Mouse (Mus musculus): ENCODE results near the gene Cenpl.

The Cenpl gene

DNA sequence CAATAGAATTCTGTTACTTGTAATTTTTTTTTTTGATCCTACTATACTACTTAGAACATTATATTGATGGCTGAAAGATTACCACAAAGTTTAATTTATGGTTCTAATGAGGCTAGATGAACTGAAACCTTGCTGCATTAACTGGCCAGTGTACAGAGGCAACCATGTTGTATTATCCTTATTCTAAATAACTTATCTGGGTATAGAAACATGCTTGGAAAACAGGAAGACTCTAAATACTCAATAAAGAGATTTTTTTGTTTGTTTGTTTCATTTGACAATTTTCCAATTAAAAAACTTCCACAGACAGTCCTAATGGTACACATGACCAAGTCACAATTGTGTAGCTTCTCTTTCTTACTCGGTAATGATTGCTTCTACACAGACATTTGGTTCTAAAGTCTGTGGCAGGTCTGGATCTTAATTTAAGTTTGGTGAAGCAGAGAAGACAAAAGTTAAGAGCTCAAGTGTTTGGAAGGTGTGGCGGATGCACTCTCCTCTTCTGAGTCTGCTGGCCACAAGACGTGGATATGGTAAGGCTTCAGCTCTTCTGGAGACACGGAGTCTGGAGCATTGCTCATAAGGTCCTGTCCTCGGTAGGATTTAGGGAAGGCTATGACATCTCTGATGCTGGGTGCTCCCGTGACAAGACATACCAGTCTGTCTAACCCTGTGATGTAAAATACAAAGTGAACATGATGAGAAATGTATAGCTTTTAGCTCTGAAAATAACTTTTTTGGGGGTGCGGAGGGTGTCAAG, 29.1 kb upstream of the Cenpl start:
- no peak for DNase-seq (ENCODE audit: low spot score)

DNA sequence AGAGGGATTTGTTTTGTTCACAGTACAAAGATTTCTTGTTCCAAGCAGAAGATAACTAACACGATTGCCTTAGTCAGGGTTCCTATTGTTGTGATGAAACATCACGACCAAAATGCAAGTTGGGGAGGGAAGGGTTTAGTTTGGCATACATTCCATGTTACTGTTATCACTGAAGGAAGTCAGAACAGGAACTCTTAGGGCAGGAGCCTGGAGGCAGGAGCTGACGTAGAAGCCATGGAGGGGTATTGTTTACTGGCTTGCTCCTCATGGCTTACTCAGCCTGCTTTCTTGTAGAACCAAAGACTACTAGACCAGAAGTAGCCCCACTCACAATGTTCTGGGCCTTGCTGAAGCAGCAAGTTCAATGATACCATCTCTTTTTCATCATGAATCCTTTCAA, 23.5 kb upstream of the Cenpl start:
- no peak for DNase-seq (ENCODE audit: low spot score)

DNA sequence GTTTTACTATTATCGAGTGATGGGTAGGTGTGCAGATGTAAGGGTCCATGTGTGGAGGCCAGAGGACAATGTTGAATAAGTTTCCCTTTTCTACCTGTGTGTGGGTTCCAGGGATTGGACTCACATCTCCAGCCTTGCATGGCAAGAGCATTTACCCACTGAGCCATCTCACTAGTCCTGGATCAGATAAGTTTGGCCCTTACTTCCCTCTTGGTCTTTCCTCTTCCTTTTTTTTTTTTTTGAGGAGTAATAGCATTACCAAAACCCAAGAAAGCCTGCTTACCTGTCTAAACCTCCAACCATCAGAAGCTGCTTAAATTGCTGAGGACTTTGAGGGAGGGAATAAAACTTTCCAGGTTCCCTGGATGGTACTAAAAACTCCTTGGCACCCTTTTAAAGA, 13.3 kb upstream of the Cenpl start:
- DNase-seq (ENCODE audit: low spot score), result no peak

DNA sequence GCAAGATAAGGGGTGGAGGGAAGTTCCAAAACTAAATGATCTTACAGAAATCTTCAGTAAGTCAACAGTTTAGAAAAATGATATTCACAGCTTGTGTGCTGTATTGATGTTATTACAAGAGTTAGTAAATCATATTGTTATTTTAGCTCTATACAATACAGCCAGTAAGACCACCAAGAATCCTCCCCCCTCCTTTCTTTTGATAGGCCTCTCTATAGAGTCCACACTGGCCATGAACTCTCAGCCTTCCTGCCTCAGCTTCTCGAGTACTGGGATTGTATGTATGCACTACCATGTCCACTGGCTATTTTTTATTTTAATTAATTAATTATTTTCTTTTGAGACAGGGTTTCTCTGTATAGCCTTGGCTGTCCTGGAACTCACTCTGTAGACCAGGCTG, 7.2 kb upstream of the Cenpl start:
- no peak for DNase-seq (ENCODE audit: low spot score)

DNA sequence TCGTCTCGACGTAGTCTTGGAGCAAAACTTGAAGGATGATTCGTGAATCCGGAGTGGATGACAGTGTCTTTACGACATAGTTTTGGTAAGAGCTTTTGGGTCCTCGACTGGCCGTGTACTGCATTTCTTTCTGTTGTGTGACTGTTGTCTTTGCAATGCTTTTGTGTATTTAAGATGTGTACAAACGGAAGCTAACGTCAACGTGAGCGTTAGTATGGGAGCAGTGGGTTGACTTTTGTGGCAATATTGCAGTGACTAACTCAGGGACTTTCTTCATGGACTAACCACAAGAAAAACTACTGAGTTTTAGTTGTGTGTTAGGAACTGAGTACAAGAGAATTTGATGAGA, 733 bp downstream of the Cenpl start:
- DNase-seq (ENCODE audit: low spot score), result peak; percentile 46

DNA sequence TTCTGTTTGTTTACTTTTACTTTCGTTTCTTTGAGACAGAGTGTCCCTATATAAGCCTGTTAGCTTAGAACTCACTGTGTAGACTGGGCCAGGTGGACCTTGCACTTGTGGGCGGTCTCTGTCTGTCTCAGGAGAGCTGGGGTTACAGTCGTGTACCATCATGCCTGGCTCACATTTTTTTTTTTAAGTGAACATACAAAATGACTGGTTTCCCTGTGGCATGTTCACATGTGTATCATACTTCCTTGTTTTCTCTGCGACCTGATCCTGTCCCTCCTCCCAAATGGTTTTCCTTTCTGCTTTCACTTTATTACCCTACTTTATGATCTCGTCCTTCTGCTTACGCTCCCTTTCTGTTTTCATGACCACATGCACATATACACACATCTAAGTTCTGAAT, 5.7 kb downstream of the Cenpl start:
- DNase-seq (ENCODE audit: low spot score), result no peak

DNA sequence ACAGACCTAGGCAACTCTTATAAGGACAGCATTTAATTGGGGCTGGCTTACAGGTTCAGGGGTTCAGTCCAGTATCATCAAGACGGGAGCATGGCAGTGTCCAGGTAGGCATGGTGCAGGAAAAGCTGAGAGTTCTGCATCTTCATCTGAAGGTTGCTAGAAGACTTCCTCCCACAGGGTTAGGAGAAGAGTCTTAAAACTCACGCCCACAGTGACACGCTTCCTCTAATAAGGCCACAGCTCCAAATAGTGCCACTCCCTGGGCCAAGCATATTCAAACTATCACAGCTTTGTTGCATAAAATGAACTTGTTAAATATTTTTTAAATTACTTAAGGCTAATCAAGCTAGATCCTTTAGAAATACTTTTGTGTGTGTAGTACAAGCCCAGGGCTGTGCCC, 6.7 kb downstream of the Cenpl start:
- DNase-seq (ENCODE audit: low spot score), result no peak

DNA sequence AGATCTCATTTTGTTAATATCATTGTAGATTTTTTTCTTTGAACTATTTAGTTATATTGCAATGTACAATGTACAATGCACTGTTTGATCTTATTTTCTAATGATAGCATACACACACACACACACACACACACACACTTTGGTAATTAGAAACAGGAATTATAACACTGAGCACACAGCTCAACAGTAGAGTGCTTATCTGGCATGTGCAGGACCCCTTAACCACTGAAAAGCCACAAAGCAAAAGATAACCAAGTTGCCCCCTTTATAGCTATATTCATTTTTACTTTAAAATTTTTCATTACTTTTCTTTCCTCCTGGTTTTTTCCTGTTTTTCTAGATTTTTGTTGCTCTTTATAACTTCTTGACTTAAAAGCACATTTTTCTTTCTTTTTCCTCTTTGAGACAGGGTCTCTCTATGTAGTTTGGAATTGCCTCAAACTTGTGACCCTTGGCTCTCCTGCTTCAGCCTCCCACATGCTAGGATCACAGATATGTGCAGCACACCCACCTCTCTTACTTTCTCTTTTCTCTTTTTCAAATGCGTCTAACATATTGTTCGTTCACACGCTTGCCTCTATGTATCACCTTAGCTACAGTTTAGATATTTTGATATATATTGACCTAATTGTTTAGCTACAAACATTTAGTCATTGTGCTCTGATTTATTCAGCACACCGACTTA, 29.4 kb downstream of the Cenpl start:
- no peak for DNase-seq (ENCODE audit: low spot score)

DNA sequence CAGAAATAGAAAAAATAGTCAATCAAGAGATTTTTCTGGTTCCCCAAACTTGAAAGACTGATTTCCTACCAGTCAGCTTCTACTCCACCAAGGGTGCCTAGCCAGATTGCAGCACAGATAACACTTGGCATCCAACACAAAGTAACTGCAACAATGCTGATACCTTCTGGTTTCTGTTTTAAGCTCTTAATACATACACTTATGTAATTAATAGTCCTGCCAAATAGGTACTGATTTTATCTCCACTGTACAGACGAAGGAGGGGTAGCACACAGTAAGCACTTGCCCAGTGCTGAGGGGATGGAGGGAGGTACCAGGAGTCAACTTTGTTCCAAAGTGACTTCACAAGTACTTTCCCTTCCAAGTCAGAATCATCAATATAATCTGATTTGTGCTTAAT, 33.3 kb downstream of the Cenpl start:
- no peak for DNase-seq (ENCODE audit: low spot score)

DNA sequence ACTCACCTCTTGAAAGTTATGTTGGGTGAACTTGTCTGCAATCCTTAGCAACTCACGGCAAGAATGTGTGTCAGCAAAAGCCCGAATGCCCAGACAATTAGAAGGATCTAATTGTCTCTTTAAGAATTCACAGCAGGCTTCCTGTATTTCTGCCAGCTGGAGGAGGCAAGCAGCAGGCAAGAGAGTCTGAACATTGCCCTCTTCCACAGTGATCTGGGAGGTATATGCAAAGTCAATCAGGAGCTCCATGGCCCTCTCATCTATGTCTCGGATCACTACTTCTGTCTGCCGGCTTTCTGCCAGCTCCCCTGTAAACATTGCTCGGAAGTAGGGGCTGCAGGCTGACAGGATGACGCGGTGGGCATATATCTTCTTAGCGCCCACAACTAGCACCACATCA, 38.7 kb downstream of the Cenpl start:
- DNase-seq (ENCODE audit: low spot score), result no peak

DNA sequence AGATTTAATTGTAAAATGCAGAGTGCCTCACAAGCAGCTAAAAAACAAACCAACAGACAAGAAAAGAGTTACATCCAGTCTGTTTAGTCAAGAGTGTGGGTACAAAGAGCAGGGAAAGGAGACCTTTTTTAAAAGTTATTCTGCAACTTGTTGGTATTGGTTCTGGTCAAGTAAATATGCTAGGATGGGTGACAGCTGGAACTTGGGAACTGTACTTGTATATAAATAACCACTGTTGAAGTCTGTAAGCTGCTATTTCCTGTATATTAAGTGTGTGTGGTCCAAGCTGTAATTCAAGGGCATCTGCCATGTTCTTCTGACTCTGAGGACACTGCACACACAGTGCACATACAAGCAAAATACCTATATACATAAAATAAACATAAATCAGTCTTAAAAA, 44.1 kb downstream of the Cenpl start:
- no peak for DNase-seq (ENCODE audit: low spot score)

DNA sequence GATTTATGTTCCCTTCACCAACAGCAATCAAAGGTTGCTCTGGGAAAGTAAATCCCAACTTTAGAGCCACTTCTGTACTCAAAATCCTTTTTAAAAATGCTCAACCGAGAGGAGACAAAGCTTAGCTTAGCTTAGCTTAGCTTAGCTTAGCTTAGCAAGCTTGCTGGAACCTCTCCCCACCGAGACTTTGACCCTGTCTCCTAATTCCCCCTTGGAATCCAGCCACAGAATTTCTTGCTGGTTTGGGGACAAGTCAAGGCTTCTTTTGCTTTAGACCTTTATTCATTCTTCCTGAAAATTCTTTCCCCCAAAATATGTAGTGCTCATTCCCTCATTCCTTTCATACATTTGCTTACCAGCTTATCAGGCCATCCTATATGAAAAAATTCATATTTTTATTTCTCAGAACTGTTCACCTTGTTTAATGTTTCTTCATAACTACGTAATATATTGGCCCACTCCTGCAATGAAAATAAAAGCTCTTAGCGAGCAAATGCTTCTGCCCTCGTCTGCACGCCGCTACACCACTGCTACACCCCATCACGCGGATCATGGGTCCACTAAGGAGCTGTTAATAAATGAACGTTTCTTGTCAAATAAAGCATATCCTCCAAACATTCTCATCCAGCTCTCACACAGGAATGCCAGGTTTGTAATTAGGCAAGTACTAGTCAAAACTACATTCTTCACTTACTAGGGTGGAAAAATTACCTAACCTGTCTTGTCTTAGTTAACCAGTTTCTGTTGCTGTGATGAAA, 52.3 kb downstream of the Cenpl start:
- no peak for DNase-seq (ENCODE audit: low spot score)

DNA sequence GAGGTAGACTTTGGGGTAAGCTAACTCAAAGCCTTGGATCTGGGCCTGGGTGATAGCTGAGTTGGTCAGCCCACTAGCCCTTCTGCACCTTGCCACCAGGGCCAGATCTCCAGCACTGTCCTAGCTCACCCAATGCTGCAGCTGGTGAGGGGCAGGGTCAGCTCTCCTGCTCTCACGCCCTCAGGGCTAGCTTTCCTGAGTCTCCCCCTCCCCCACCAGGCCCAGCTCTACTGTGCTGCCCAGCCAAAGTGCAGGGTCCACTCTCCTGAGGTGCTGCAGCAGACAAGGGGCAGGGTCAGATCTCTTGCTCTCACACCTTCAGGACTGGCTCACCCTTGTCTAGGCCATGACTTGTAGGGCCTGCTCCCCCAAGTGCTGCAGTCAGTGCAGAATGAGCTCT, 55.9 kb downstream of the Cenpl start:
- no peak for DNase-seq (ENCODE audit: low spot score)

DNA sequence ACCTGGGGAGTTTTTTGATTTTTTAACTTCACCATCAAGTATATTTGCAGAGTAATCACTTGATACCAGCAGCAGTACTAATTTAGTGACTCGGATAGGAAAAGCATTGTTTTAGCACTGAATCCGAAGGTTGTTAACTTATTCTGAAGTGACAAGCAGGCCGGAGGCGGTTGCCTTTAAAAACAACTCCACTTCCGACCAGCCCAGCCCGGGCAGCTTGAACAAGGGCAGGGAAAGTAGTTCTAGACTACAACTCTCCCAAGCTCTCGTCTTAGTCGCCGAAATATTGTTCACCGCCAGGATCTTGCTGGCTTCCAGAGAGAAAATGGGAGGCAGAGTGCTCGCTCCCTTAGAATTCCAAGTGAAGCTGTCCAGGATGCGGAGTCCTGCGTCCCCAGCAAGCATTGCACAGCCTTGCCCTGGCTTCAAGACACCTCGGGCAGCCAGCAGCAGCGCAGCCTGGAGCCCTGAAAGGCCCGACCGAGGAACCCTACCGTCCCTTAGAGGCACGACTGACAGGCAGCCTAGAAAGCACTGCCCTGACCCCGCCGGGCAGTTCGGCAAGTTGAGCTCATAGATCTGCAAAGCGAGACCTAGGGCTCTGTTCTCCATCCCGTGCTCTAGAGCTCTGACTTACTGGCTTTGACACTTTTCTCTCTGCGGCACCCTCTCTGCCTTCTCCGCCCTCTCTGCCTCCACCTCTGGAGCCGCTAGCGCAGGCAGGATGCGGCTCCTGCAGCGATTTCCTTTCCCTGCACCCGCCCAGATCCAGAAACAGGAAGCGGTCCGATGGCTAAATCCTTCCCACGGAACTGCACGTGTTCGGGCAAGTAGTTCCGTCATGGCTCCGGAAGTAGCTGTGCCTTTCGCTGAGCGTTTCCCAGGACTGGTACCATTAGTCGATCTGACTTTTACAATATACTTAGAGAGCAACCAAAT, 60.5 kb downstream of the Cenpl start, which contains the start of gene Klhl20:
Gene Klhl20, minus strand, starts transcription at position 786 of the 939 bp plus-strand sequence.
- DNase-seq (ENCODE audit: low spot score), result peak; percentile 94
